Mouse (Mus musculus) CD8-positive naive resting alpha-beta T cell, adult 2 months (primary cell): Measurements from ENCODE around the gene Mnat1.
"Not testable (repeated sequence)": the region's sequence is repeated elsewhere in the genome, so short reads cannot be mapped to it uniquely, and the experiment has no call there.

Experiments used
- DNase-seq, 2 experiments: peaks; one replicate each; pipeline ENCODE4 v3.0.0; 2022; ENCODE audit warnings: low read depth in 2 of 2, low spot score in 2 of 2

Gene Mnat1

GRCm38 (mm10) chr12:73140732-73141131 lies 17.2 kb downstream of the Mnat1 start:
- DNase-seq, result no peak

GRCm38 (mm10) chr12:73147236-73147635 lies 23.7 kb downstream of the Mnat1 start:
- DNase-seq, result no peak

GRCm38 (mm10) chr12:73151038-73151437 lies 27.5 kb downstream of the Mnat1 start:
- DNase-seq, result not testable (repeated sequence)

- no peak for DNase-seq
Observed at GRCm38 (mm10) chr12:73154150-73154549, 30.6 kb downstream of the Mnat1 start.

- no peak for DNase-seq
Observed at GRCm38 (mm10) chr12:73160341-73160740, 36.8 kb downstream of the Mnat1 start.

- DNase-seq, result no peak
Observed at GRCm38 (mm10) chr12:73162408-73163181, 39.1 kb downstream of the Mnat1 start.

GRCm38 (mm10) chr12:73170794-73171193 lies 47.3 kb downstream of the Mnat1 start:
- DNase-seq, result no peak

- DNase-seq, result no peak
Observed at GRCm38 (mm10) chr12:73183896-73184295, 60.4 kb downstream of the Mnat1 start.

- no peak for DNase-seq
Observed at GRCm38 (mm10) chr12:73197363-73197762, 73.8 kb downstream of the Mnat1 start.

- DNase-seq, result no peak
Observed at GRCm38 (mm10) chr12:73198451-73198850, 74.9 kb downstream of the Mnat1 start.

GRCm38 (mm10) chr12:73199375-73199774 lies 75.9 kb downstream of the Mnat1 start:
- DNase-seq, result no peak

- DNase-seq, result peak in 1 of 2 experiments; percentile 9
Observed at GRCm38 (mm10) chr12:73201587-73201986, 78.1 kb downstream of the Mnat1 start.

- peak in 1 of 2 experiments; percentile 4 for DNase-seq
Observed at GRCm38 (mm10) chr12:73205710-73206649, 82.5 kb downstream of the Mnat1 start.

- no peak for DNase-seq
Observed at GRCm38 (mm10) chr12:73207008-73207407, 83.5 kb downstream of the Mnat1 start.

- DNase-seq, result no peak
Observed at GRCm38 (mm10) chr12:73207461-73207860, 83.9 kb downstream of the Mnat1 start.

GRCm38 (mm10) chr12:73208518-73208917 lies 85.0 kb downstream of the Mnat1 start:
- DNase-seq, result no peak

- DNase-seq, result no peak
Observed at GRCm38 (mm10) chr12:73209117-73209516, 85.6 kb downstream of the Mnat1 start.

GRCm38 (mm10) chr12:73210454-73210853 lies 86.9 kb downstream of the Mnat1 start:
- DNase-seq, result no peak

GRCm38 (mm10) chr12:73215773-73216172 lies 92.3 kb downstream of the Mnat1 start:
- DNase-seq, result no peak

GRCm38 (mm10) chr12:73218632-73219031 lies 95.1 kb downstream of the Mnat1 start:
- no peak for DNase-seq

GRCm38 (mm10) chr12:73221235-73221634 lies 97.7 kb downstream of the Mnat1 start:
- no peak for DNase-seq

- DNase-seq, result no peak
Observed at GRCm38 (mm10) chr12:73223872-73224271, 100.4 kb downstream of the Mnat1 start.
